Mouse (Mus musculus): Measurements from ENCODE around the gene Zfp61.
"Not testable (repeated sequence)": the region's sequence is repeated elsewhere in the genome, so short reads cannot be mapped to it uniquely, and the experiment has no call there.

Zfp61 gene

DNA sequence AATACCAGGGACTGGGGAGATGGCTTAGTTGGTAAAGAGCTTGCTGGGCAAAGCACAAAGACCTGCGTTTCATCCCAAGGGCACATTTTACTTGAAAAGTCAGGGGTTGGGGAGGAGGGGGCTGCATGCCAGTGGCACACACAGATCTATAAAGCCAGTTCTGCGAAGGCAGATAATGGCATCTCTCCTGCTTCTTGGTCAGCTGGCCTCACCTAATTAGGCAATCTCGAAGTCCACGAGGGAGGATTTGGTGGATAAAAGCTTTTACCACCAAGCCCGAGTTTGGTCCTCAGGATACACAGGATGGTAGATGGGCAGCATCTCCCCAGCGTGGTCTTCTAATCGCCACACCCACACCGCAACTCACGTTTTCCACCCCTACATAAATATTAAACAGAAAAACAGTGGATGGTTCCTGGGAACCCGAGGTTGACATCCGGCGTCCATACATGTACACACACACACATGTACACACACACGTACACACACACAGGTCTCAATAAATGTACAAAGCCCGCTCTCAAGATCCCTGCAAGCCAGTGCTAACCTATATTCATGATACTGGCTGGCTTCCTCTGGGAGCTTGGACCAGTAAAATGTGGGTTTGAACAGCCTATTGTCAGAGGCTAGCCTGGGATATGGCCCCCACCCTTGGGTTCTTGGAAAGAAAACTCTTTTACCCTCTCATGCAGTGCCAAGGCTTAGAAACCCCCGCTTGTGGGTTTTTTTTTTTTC lies 3.5 kb downstream of the Zfp61 start:
- DNase-seq (ENCODE audit: inconsistent ontology term), result no peak

- no peak for DNase-seq (ENCODE audit: inconsistent ontology term)
Measured at GRCm38 (mm10) chr7:24296386-24296785, 4.6 kb downstream of the Zfp61 start.

DNA sequence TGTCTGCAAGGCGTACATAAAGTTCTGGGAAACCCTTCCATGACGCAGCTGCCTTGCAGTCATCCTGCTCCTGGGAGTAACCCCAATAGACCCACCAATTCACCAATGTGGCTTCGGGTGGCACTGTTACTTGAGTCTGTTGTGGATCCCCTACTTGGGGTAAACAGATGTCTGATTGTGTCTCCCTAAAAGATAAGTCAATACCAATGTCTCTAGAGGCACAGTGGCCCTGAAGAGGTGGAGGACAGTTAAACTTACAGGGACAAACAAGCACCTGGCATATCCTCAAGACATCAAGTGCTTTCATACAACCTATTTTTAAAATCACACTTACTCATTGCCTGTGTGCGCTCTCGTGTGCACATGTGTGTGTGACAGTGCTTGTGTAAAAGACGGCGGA lies 5.7 kb downstream of the Zfp61 start:
- no peak for DNase-seq (ENCODE audit: inconsistent ontology term)

DNA sequence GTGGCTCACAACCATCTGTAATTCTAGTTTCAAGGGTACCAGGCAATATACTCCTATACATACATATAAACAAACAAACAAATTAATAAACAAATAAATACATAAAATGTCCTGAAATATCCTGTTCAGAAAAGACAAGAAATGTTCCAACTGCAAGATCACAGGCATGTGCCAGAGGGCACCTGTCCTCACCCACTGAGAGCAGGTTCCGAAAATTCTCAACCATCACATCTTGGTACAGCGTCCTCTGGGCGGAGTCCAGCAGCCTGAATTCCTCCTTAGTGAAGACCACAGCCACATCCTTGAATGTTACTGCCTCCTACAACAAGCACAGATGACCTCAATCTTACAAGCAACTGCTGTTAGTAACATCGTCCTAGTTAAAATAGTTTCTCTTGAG lies 6.3 kb downstream of the Zfp61 start:
- no peak for DNase-seq (ENCODE audit: inconsistent ontology term)

DNA sequence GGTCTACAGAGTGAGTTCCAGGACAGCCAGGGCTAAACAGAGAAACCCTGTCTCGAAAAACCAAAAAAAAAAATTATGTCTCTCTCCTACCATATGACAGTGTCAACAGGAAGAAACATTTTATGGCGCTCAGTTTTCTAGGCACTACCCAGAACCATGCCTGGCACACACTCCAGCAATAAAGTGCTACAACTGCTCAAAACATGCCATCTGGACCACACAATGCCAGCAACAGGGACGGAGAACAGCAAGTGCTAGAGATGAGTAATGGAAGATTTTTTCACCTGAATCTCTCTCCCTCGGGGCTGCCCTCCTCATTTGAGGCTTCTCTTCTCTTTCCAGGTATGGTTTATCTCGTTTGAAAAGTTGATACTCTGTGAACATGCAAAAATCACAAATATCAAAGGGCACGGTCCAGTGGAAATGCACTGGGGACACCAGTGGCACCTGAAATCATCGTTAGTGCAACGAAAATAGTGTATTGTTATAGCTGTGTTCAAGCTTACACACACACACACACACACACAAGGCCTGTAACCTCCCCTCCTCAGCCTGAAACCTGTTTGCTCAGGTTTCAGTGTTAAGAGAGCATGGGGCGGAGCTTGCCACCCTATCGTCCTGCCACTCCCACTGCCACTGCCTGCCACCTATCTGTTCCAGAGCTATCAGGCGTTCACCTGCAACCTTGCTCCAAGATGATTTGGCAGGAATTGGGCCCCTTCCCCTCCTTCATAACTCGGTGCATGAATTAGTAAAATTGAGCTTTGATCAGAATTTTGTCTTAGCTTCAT lies 7.8 kb downstream of the Zfp61 start:
- no peak for DNase-seq (ENCODE audit: inconsistent ontology term)

DNA sequence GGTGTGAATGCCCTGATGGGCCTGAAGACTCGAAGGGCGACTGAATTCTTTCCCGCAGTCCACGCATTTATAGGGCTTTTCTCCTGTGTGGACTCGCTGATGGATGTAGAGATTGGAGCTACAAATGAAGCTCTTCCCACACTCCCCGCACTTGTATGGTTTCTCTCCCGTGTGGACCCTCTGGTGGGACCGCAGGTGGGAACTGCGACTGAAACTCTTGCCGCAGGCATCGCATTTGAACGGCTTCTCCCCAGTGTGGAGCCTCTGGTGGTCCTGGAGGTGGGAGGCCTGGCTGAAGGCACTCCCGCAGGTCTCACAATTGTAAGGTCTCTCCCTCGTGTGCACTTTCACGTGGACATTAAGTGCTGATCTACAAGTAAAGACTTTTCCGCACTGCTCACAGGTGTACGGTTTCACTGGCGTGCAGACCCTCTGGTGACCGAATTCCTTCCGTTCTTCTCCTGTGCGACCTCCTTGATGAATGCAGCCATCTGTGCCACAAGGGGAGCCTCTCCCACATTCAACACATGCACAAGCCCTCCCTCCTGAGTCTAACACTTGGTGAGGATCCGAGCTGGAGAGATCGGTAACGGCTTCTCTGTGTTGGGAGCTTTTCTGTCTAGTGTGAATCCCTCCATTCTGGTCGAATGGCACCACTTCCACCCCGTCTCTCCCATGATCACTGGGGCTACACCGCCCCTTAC lies 9.5 kb downstream of the Zfp61 start:
- DNase-seq (ENCODE audit: inconsistent ontology term), result no peak

- no peak for DNase-seq (ENCODE audit: inconsistent ontology term)
Measured at GRCm38 (mm10) chr7:24290106-24290693, 10.8 kb downstream of the Zfp61 start.

GRCm38 (mm10) chr7:24288512-24288911 lies 12.5 kb downstream of the Zfp61 start:
- no peak for DNase-seq (ENCODE audit: inconsistent ontology term)

DNA sequence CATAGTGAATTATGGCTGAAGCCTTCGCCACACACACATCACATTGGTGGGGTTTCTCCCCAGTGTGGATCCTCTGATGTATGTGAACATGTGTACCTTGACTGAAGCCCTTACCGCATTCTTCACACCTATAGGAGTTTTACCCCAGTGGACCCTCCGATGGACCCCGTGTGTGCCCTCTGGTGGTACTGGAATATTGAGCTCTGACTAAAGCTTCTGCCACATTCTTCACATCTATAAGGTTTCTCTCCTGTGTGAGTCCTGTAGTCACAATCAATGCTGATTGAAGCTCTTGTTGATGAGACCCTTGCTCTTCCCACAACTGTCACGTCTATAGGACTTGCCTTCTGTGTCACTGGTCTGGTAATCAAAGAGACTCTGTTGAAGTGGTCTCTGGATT lies 13.4 kb downstream of the Zfp61 start:
- no peak for DNase-seq (ENCODE audit: inconsistent ontology term)

- DNase-seq (ENCODE audit: inconsistent ontology term), result no peak
Measured at GRCm38 (mm10) chr7:24286916-24287315, 14.1 kb downstream of the Zfp61 start.

DNA sequence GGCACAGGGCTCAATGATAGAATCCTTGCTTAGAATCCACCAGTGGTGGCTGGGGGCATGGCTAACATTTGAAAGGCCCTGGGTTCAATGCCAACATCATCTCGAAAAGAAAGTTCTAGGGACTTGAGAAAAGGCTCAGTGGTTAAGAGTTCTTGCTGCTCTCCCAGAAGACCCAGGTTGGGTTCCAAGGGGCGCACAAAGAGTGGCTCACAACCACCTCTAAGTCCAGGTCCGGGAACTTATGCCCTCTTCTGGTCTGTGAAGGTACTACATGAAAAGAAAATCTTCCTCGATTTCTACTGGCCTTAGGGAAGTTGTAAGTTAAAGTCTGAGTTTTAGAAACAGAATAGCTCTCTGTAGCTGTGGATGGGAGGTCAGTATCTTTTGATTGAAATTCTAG lies 14.9 kb downstream of the Zfp61 start:
- DNase-seq (ENCODE audit: inconsistent ontology term), result no peak

GRCm38 (mm10) chr7:24280858-24281145 lies 20.2 kb downstream of the Zfp61 start:
- no peak for DNase-seq (ENCODE audit: inconsistent ontology term)

GRCm38 (mm10) chr7:24280031-24280857 lies 20.8 kb downstream of the Zfp61 start:
- DNase-seq (ENCODE audit: inconsistent ontology term), result no peak

DNA sequence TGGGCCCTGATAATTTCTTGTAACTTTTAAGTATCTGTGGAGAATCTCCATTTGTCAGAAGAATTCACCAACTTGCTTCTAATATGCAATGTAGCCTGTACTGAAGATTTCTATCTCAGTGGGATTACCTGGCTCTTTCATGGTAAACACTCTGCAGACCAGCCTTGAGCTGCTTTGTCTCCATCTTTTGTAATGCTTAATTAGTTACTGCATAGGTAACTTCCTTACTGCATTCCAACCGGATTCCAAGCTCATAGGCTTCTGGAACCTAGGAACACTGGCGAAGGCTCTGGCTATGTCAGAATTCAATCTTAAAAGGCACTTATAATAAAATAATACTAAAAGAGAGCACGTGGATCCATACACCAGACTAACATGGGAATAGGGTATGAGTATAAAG lies 22.3 kb downstream of the Zfp61 start:
- not testable (repeated sequence) for DNase-seq (ENCODE audit: inconsistent ontology term)

DNA sequence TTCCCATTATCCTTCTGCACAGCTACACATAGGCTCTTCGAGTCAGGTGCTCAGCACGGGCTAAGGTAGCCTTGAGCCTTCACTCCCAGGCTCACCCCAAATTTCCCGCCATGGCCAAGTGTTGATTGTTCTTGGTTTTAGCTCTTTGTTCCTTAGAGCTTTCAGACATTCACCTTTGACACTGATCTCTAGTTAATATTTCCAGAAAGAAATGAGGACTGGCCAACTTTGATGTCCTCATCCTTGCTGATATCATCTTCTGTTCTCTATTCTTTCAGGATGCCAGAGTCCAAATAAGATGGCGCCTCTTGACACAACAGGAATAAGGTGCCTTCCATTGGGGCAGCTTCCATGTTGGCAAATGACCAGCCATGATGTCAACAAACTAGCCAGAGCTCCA lies 26.6 kb downstream of the Zfp61 start:
- no peak for DNase-seq (ENCODE audit: inconsistent ontology term)

DNA sequence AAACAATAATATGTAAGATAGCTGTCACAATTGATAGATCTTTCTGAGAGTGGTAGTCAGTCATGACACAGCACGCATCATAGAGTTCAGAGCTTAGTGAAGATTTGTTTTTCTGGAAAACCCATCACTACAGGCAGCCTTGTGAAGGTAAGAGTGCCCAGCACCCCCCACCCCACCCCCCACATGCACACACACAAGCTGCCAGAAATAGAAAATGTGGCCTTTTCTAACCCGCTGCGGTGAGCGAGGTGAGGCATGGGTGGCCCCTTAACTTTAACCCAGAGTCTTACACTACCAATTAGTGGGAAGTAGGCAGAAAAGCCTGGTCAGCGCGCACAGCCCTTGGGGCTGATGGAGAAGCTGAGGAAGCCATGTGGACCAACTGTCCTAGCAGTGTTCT lies 29.8 kb downstream of the Zfp61 start:
- no peak for DNase-seq (ENCODE audit: inconsistent ontology term)

DNA sequence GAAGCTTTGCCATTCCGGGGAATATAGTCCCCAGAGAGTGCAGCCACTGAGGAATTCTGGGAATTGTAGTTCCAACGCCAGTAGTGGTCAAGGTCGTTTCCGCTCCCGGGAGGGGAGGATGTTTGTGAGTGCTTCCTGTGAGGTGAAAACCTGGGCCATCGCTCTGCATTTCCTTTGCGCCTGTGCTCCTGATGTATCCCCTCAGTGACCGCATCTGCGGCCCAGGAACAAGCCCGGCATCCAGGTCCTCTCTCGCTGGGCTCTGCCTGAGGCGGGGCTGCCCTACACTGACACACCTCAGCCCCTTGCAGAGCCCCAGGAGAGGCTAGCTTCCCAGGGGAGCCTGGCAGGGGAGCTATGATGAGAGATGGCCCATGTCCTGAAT lies 30.8 kb downstream of the Zfp61 start, which contains the start of gene Zfp93:
TSS of gene Zfp93 (plus strand) at position 133 of the 385 bp plus-strand sequence.
- DNase-seq (ENCODE audit: inconsistent ontology term), result peak; percentile 83

- DNase-seq (ENCODE audit: inconsistent ontology term), result no peak
Measured at GRCm38 (mm10) chr7:24269667-24270287, 31.3 kb downstream of the Zfp61 start.

DNA sequence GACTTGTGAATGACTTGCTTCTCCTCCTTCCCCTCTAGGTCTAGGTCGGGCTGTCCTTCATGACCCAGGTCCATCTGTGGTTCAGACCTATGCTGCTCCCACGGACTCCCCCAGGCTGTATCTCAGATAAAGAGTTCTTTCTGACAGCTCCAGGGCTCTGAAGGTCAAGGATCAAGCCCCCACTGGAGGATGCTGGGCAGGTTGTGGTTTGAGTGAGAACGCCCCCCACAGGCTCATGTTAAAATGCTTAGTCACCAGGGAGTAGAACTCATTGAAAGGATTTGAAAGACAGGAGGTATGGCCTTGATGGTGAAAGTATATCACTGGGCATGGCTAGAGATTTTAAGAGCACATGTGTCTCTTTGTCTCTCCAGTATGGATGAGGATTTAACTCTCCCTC lies 31.8 kb downstream of the Zfp61 start:
- DNase-seq (ENCODE audit: inconsistent ontology term), result no peak

- peak; percentile 6 for DNase-seq (ENCODE audit: inconsistent ontology term)
Measured at GRCm38 (mm10) chr7:24268176-24269155, 32.6 kb downstream of the Zfp61 start.

Measured in Muller cell, postnatal 12 days (primary cell).